Mouse (Mus musculus): Measurements from ENCODE around the gene Fosl1. TPM values are rescaled to one million over a fixed set of nuclear protein-coding genes. Genes with fewer than 3 reads are reported as not detected.
"Not testable (repeated sequence)": the region's sequence is repeated elsewhere in the genome, so short reads cannot be mapped to it uniquely, and the experiment has no call there.

Fosl1 gene
- total RNA-seq (2014; fragmentation: Nextera tagmentation): 0.32 TPM in 1 of 2 replicates, not detected in the other
- total RNA-seq (2017): 0.57 TPM in 1 of 2 replicates, not detected in the other

DNA sequence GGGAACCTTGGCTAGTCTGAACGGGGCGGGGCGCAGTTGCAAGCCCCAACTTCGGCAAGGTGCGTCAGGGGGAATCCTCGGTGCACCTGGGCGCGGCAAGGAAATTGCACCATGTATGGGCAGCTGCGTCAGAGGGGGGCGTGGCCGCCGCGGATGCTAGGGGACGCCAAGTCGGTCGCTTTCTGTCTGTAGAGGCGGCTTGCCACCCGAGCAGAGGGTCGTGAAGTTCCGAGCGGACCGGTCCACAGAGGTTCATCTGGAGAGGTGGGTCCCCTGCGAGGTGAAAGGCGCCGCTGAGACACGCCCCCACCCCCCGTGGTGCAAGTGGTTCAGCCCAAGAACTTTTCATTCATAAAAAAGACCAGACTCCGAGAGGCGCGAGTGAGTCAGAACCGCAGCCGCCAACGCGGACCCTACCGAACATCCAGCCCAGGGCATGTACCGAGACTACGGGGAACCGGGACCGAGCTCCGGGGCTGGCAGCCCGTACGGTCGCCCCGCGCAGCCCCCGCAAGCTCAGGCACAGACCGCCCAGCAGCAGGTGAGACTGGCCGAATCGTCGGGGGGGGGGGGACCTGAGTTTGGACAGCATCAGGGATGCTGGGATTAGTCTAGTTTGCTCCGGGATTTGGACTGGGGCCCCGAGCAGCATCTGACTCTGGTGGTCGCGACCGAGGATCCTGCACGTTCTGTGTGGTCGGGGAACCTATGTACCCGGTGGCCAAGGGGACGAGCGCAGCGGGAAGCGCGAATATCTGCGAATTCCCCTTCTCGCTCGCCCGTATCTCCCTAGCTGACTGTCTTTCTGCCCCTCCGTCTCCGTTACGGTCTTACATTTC, at the start of gene Fosl1:
TSS of gene Fosl1 (plus strand) at position 33 of the 839 bp plus-strand sequence.
- ATAC-seq (replicated peaks; ENCODE audit: poor library complexity, severe bottlenecking): peak; percentile 65

DNA sequence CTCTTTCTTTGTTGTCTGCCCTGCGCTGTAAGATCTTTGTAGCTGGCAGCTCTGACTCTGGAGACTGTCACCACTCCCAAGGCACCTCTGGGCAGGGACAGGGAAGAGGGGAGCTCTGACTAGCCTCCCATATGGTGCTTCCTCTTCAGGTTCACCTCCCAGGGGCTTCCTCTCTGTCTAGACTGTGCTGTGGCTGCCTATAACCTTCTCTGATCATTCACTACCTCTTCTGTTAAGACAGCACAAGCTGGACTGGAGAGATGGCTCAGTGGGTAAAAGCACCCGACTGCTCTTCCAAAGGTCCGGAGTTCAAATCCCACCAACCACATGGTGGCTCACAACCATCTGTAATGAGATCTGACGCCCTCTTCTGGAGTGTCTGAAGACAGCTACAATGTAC, 46.3 kb upstream of the Fosl1 start:
- not testable (repeated sequence) for ATAC-seq (replicated peaks; ENCODE audit: poor library complexity, severe bottlenecking)

DNA sequence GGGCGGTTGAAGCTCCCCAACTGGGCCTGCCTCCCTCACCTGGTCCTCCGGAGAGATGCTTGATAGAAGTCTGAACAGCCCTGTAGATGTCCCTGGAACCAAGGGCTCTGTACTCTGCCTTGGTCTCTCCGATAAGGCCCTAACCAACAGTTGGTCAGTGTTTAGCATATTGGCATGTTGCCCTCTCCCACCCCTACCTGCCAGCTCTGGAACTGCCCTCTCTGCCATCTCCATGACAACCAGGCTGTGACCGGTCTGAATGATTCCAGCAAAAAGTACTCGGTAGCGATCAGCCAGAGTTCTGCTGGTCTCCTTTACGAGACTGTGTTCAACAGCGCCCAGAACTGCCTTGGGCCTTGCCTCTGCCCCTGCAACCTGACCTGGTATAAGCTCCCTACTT, 45.1 kb upstream of the Fosl1 start, which contains the start of gene Tsga10ip:
TSS of gene Tsga10ip (minus strand) at position 234 of the 400 bp plus-strand sequence.
- ATAC-seq (replicated peaks; ENCODE audit: poor library complexity, severe bottlenecking): no peak

DNA sequence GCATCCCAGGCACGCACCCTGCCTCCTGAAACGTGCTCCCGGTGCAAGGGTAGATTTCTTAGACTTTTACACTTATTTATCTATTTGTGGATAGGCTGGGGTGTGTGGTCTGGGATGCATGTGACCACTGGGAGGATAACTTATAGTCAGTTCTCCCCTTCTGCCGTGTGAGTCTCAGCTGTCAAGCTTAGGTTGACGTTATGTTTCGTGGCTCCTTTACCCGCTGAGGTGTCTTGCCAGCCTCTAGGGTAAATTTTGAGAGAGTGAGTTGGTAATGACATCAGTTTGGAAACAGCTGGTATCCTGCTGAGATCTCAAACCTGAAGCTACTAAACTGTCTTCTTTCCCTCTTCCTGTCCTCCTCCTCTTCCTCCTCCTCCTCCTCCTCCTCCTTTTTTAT, 41.4 kb upstream of the Fosl1 start:
- ATAC-seq (replicated peaks; ENCODE audit: poor library complexity, severe bottlenecking): no peak

DNA sequence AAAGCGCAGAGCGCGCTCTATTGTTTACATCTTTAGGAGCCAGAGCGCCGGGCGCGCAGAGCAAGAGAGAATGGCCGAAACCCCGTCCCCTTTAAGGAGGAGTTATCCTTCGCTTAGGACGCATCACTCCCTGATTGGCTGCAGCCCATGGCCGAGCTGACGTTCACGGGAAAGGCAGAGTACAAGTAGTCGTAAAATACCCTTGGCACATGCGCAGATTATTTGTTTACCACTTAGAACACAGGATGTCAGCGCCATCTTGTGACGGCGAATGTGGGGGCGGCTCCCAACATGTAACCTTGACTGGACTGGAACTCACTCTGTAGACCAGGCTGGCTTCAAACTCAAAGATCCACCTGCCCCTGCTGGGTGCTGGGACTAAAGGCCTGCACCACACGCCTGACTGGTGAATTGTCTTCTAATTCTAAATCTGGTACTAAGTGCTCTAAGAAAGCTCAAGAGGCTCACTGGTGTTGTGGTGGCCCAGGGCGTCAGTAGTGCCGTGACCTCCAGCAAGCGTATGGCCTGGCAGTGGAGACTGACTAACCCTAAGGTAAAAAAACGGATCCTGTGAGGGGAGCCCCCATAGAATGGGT, 40.7 kb upstream of the Fosl1 start:
- ATAC-seq (replicated peaks; ENCODE audit: poor library complexity, severe bottlenecking): peak; percentile 40

DNA sequence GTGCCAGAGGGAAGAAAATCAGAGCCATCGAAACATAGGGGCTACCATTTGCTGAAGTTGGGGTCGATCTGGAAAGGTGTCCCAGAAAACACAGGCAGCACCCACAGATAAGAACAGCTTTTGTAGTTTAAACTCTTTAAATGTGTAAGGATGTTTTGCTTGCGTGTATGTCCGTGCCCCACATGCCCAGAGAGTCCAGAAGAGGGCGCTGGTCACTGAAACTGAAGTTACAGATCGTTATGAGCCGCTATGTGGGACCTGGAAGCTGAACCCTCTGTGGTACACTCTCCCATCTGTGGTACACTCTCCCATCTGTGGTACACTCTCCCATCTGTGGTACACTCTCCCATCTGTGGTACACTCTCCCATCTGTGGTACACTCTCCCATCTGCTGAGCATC, 40.2 kb upstream of the Fosl1 start:
- ATAC-seq (replicated peaks; ENCODE audit: poor library complexity, severe bottlenecking): peak; percentile 47; the same call in 1 of the 2 replicates

DNA sequence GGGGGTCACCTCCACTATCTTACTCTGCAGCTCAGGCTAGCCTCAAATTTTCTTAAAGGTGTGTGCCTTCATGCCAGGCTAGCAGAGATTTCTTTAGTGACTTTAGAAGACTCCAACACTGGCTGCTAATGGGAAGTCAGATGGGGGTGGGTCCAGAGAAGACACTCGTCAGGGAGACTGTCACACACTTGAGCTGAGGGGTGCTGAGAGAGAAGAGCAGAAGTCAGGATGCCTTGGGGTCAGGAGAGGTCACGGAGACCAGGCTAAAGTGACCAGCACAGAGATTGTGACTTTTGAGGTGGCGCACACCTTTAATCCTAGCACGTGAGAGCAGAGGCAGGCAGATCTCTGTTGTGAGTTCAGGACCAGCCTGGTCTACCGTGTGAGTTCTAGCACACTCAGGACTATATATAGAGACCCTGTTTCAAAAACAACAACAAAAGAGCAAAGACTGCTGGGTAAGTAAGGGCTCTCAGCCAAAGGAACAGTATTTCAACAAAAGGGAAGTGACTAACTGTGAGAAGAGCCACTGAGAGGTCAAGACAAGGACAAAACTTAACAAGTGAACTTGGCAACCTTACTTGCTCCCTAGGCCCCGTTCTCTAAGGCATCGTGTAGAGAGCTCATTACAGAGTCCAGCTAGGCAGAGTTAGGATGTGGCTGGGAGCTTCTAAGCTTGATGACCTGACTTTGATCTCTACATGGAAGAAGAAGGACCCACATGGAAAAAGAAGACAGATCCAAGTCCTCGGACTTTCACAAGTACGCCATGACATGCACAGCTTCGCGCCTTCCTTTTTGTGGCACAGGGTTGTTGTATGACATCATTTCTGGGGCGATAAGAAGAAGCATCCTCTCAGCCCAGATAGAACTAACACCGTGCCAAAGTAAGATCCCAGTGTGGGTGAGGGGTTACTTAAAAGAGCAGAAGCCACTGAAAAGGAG, 39.0 kb upstream of the Fosl1 start:
- ATAC-seq (replicated peaks; ENCODE audit: poor library complexity, severe bottlenecking): peak; percentile 49

DNA sequence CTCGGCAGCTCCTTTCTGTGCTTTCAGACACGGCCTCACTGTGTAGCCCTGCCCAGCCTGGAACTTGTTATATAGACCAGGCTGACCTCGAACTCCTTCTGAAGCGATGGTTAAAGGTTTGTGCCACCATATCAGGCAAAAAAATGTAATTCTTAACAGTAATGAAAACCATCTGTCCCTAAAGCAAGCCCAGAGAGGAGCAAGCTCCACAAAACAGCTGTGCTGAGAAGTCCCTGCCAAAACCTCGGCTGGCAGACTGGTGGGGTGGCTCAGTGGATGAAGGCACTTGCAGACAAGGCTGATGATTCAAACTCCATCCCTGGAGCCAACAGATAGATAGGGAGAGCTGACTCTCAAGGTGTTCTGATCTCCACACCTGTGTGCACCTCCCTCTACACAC, 38.3 kb upstream of the Fosl1 start:
- ATAC-seq (replicated peaks; ENCODE audit: poor library complexity, severe bottlenecking): no peak

DNA sequence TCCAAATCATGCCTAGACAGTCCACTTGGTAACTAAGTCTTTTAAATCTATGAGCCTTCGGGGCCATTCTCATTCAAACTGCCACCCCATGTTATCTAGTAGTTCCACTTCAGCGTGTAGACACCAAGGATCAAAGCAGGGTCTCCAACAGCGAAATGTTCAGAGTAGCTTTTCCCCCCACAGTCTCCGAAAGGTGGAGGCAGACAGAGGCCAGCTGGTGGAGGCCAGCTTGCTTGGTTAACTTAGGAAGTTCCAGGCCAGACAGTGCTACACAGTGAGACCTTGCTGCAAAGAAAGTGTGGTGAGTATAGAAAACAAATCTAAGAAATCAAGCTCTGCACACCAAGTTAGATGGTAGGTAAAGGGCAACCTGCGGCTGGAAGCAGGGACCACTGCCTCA, 36.7 kb upstream of the Fosl1 start:
- ATAC-seq (replicated peaks; ENCODE audit: poor library complexity, severe bottlenecking): no peak

DNA sequence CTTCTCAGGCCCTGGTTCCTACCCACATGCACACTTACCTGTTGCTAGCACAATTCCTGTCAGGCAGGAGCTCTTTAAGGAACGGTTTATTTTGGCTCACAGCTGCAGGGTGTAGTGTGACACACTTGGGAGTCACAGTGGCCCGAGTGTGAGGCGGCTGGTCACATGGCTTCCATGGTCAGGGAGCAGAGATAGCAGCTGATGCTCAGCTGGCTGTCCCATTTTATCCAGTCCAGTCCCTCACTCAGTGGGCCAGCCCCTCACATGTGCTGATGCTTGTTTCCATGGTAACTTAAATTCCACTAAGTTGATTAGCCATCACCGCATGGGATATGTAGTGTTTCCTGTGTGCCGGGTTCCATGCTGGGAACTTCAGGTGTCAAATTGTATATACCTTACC, 35.4 kb upstream of the Fosl1 start:
- ATAC-seq (replicated peaks; ENCODE audit: poor library complexity, severe bottlenecking): no peak

DNA sequence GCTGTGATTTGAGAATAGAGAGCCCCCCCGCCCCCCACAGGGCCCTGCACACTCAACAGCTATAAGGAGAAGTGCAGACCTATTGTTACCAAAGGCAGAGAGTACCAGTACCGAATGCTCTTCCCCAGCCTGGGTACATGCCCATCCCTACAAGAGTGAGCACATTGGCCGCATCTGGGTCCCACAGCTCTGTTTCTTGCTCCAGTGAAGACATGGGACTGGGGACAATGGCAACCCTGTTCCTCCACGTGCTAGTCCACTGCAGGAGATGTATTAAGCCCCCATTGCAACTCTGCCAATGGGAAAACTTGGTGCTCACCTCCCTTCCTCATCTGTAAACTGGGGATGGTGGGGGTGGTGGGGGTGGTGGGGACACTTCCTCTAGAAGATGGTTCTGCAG, 33.5 kb upstream of the Fosl1 start:
- no peak for ATAC-seq (replicated peaks; ENCODE audit: poor library complexity, severe bottlenecking)

DNA sequence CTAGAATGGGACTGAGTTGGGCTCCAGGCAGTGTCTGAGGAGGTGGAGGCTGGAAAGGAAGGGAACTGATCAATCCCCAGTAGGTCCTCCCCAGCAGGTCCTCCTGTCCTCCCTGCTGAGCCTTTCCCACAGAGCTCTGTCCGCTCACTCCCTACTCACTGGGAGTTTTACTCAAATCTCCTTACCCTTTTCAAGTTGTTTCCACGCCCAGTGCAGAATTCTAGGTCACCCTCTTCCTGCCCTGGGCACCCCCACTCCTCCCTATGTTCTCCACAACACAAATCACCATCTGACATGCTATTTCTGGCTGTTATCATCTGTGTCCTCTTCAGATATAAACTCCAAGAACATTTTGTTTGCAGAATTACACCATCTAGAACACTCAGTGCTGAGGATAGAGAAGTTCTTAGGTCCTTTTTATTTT, 32.8 kb upstream of the Fosl1 start:
- no peak for ATAC-seq (replicated peaks; ENCODE audit: poor library complexity, severe bottlenecking)

DNA sequence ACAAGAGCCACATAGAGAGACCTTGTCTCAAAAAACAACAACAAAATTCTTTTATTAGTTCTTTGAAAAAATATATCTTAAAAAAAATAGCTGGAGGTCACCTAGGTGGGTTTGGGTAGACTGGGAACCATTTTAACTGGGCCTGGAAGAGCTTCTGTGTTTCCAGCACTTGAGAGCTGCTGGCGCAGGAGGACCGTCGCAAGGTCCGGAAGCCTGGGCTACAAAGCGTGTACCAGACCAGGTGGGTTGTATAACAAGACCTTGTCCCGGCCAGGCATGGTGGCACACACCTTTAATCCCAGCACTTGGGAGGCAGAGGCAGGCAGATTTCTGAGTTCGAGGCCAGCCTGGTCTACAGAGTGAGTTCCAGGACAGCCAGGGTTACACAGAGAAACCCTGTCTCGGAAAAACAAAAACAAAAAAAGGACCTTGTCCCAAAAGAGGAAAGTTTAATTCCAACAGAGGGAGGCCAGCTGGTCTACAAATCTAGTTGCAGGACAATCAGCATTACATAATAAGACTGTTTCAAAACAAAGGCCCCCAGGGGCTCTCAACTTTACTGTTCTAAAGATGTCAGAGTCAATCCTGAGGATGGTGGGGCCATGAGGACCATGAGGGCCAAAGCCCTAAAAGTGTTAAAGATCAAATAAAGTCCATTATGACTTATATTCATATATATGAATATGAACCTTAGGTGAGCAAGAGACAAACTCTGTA, 28.4 kb upstream of the Fosl1 start:
- ATAC-seq (replicated peaks; ENCODE audit: poor library complexity, severe bottlenecking): no peak

DNA sequence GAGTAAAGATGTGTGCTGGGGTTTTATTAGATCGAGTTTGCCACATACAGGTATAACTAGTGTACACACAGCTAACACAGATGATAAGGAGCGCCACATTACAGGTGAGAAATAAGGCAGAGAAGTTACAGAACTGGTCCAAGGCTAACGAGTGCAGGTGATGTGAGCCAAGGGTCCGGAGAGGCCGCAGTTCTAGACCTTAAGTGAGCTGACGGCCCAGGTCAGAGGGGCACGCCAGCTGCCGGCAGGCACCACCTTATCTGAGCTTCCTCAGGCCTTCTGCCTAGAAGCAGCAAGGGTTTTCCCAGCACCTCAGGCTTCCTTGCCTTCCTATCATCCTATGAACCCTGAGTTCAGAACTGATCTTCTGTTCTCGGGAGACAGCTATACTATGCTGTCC, 27.7 kb upstream of the Fosl1 start:
- ATAC-seq (replicated peaks; ENCODE audit: poor library complexity, severe bottlenecking): no peak

DNA sequence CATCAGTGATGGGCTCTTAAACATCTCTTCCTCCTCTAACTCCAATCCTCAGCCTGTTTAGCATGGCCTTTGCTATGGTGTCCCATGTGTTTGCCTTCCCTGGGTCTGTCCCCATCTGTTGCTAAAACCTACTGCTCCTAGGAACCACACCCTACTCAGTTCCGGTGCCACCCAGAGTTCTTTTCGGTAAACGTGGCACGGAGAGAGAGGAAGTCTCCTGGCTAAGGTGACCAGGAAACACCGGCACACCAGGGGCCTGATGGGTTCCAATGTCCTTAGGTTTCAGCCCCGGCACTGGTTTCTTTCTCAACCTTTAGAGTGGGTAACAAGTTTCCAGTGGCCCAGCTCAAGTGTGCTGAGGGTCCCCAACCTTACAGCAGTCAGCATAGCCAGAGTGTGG, 26.8 kb upstream of the Fosl1 start:
- ATAC-seq (replicated peaks; ENCODE audit: poor library complexity, severe bottlenecking): no peak

DNA sequence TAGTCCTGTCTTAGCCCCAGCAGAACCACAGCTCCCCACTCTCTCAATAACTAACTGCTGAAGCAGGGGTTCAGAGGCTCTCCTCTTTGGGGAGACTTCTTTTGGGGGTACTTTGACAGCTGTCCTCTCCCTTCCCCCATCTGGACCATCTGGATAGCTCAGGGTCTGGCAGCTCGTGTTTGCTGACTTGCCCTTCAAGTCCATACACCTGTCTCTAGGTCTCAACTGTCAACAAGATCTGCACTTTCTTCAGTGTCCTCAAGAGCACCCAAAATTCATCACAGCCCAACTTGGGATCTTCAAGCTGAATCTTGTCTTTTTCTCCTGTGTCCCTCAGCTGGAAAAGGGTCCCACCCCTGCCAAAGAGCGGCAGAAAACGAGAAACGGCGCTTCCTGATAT, 25.6 kb upstream of the Fosl1 start:
- ATAC-seq (replicated peaks; ENCODE audit: poor library complexity, severe bottlenecking): no peak

DNA sequence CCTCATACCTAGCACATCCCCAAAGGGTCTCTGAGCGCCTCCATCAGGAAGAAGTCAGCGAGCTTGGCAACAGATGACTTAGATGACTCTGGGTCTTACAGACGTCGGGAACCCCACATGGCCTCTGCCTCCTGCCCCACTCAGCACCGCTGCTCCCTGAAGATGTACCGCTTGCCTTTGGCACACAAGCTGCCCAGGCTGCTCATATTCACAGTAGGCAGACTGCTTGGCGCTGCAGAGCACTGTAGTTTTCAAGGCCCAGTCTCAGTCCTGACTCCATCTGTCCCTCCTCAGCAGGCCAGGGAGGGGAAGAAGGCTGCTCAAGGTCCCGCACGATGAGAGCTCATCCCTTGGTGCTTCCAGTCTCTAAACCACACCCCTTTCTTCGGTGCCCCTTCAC, 25.1 kb upstream of the Fosl1 start:
- ATAC-seq (replicated peaks; ENCODE audit: poor library complexity, severe bottlenecking): no peak

DNA sequence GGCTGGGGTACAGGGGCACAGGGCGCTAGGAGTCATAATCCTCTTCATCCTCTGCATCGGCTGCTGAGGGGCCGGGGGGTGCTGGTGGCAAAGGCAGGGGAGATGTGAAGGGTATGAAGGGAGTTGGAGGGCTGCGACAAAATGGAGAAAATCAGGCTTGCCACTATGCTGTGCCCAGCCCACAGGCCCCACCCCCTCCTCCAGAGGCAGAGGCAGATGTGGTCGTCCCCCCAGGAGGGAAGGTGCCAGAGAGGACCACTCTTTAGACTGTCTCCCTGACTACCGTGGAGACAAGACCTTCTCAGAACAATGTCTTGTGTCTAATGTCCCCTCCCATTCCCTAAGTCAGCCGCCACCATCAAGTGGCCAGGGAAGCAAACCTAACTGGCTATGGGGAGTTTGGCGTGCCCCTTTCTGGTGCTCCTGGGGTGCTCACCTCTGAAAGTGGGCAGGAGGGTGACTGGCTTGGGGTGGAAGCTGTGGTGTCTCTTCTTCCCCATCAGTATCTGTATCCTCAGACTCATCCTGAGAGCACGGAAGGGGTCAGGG, 24.4 kb upstream of the Fosl1 start:
- no peak for ATAC-seq (replicated peaks; ENCODE audit: poor library complexity, severe bottlenecking)

DNA sequence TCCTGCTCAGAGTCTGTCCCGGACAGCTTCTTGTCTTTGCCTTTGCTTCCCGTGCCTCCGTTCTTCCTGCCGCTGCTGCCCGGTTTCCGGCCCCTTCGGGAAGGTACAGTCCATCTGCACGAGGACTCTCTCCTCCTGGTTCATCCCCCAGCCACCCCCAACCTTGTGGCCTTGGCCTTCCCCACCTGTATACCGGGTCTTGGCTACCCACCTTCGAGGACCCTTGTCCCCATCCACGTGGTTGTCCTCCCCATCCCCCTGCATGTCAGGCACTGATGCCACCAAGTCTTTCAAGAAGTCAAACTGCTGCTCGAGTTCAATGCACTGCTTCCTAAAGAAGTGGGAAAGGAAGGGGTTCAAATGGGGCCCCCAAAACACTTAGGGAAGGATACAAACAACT, 23.8 kb upstream of the Fosl1 start:
- ATAC-seq (replicated peaks; ENCODE audit: poor library complexity, severe bottlenecking): no peak

Measured in granulocyte monocyte progenitor cell, adult 5-6 weeks (primary cell).